ENCODE assay signal across 28 mouse cellular contexts in the genomic region with DNA sequence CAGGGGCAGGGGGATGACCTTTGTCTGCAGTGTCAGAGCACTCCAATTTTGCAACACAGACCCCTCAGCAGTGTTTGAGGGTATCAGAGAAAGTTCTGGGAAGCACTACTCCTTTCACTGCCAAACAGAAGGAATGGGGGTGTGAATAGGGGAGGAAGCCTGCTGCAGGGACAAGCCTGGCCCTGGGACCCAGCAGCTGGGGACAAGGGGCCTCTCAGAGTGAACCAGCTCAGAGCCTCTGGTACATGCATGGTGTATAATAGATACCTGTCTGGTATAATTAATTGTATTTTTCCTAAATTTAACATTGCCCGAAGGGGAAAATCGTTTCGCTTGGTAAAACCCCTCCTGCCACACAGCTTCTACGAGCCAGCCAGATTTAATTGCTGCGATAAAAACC.
DNase-seq lines count a peak whose midpoint lies in the region; ATAC-seq and TF ChIP-seq lines count a peak whose summit lies in the region.
"Had no signal": no experiment of that assay in that cellular context is flagged by ENCODE, and none has a peak within 500 bp of the region (broad histone marks: within the 10 kb centered on the region; RNA-seq: fewer than 3 reads in every experiment).

No protein-coding gene starts in this region.

- no peaks in the 10 kb centered on the region for H3K27me3 ChIP-seq in hindbrain, embryonic 10.5 days (ENCODE audit: insufficient read depth, poor library complexity, severe bottlenecking)
- no peaks in the 10 kb centered on the region for H3K27me3 ChIP-seq in hindbrain, postnatal 0 days (ENCODE audit: insufficient read depth, low read length)
- no peaks in the 10 kb centered on the region for H3K27me3 ChIP-seq in midbrain, embryonic 11.5 days (ENCODE audit: control insufficient read depth, insufficient read depth, low read length)
- no peaks in the 10 kb centered on the region for H3K27me3 ChIP-seq in midbrain, embryonic 16.5 days (ENCODE audit: control insufficient read depth, insufficient read depth, low read depth, low read length)
- H3K27me3 ChIP-seq in embryonic facial prominence, embryonic 15.5 days, result no peaks in the 10 kb centered on the region
- H3K27me3 ChIP-seq in limb, embryonic 14.5 days (ENCODE audit: control insufficient read depth, insufficient read depth, low read length), result no peaks in the 10 kb centered on the region
- no peaks in the 10 kb centered on the region for H3K27me3 ChIP-seq in heart, adult 2 months (ENCODE audit: control insufficient read depth, insufficient read depth, low read length)
- H3K27me3 ChIP-seq: CH12.LX; forebrain, embryonic 13.5 days; heart, embryonic 12.5 days; heart, embryonic 15.5 days had no signal

- H3K36me3 ChIP-seq in hindbrain, embryonic 10.5 days, result no peaks in the 10 kb centered on the region
- no peaks in the 10 kb centered on the region for H3K36me3 ChIP-seq in hindbrain, postnatal 0 days (ENCODE audit: insufficient read depth, low read length)
- no peaks in the 10 kb centered on the region for H3K36me3 ChIP-seq in midbrain, embryonic 11.5 days (ENCODE audit: control insufficient read depth, insufficient read depth, low read length)
- H3K36me3 ChIP-seq in midbrain, embryonic 16.5 days (ENCODE audit: control insufficient read depth, insufficient read depth, low read length), result no peaks in the 10 kb centered on the region
- no peaks in the 10 kb centered on the region for H3K36me3 ChIP-seq in embryonic facial prominence, embryonic 15.5 days
- no peaks in the 10 kb centered on the region for H3K36me3 ChIP-seq in limb, embryonic 14.5 days (ENCODE audit: control insufficient read depth, insufficient read depth, low read length)
- no peaks in the 10 kb centered on the region for H3K36me3 ChIP-seq in heart, adult 2 months (ENCODE audit: control insufficient read depth, insufficient read depth, low read length)
- H3K36me3 ChIP-seq: forebrain, embryonic 10.5 days; G1E; heart, embryonic 12.5 days; heart, embryonic 15.5 days had no signal

- intact Hi-C loops in heart, adult 2 months (cut with DNase I), result no loop called here

- H3K79me2 ChIP-seq in heart, adult 2 months (replicated peaks; ENCODE audit: control insufficient read depth, insufficient read depth, low read length), result no peaks in the 10 kb centered on the region

- H3K4me2 ChIP-seq in hindbrain, postnatal 0 days (ENCODE audit: low read depth, low read length), result no peak overlapping the region
- no peak overlapping the region for H3K4me2 ChIP-seq in midbrain, embryonic 11.5 days
- no peak overlapping the region for H3K4me2 ChIP-seq in midbrain, embryonic 16.5 days (ENCODE audit: low read length)
- H3K4me2 ChIP-seq in embryonic facial prominence, embryonic 15.5 days (replicated peaks), result no peak overlapping the region
- no peak overlapping the region for H3K4me2 ChIP-seq in limb, embryonic 14.5 days (replicated peaks; ENCODE audit: low read depth, low read length, severe bottlenecking)
- H3K4me2 ChIP-seq: forebrain, embryonic 13.5 days; heart, embryonic 12.5 days; heart, embryonic 15.5 days; hindbrain, embryonic 14.5 days had no signal

- DNase-seq in hindbrain, embryonic 10.5 days (ENCODE audit: low spot score), result no peak
- no peak for DNase-seq in hindbrain, postnatal 0 days (ENCODE audit: low spot score)
- peak; percentile 53 for DNase-seq in midbrain, embryonic 11.5 days (ENCODE audit: low spot score, missing footprints)
- peak; percentile 20 for DNase-seq in limb, embryonic 14.5 days (ENCODE audit: low spot score)
- DNase-seq in heart, adult 2 months, result no peak
- DNase-seq: adrenal gland, postnatal 10 days; B cell, adult 2 months; cerebellum, adult 11-12 months; cerebellum, adult 8-10 months; cerebellum, postnatal 10 days; cerebellum, postnatal 36 days; embryo, embryonic 11 days; gastrocnemius, adult 2 months; gastrocnemius, postnatal 14 days; heart, adult 11 months; heart, postnatal 10 days; heart, postnatal 36 days had no signal

- no peak for TF ChIP-seq EP300 in heart, adult 2 months (IDR thresholded peaks at IDR 0.05; ENCODE audit: insufficient read depth, low read depth, low read length)

- no peaks in the 10 kb centered on the region for H3K9me3 ChIP-seq in hindbrain, embryonic 10.5 days
- H3K9me3 ChIP-seq in hindbrain, postnatal 0 days (ENCODE audit: low read length), result no peaks in the 10 kb centered on the region
- no peaks in the 10 kb centered on the region for H3K9me3 ChIP-seq in midbrain, embryonic 11.5 days (ENCODE audit: control insufficient read depth, low read length)
- no peaks in the 10 kb centered on the region for H3K9me3 ChIP-seq in midbrain, embryonic 16.5 days (replicated peaks; ENCODE audit: control insufficient read depth, low read length, poor library complexity, severe bottlenecking)
- no peaks in the 10 kb centered on the region for H3K9me3 ChIP-seq in embryonic facial prominence, embryonic 15.5 days (replicated peaks)
- H3K9me3 ChIP-seq in limb, embryonic 14.5 days (ENCODE audit: control insufficient read depth, low read length), result no peaks in the 10 kb centered on the region
- H3K9me3 ChIP-seq: forebrain, embryonic 10.5 days; forebrain, embryonic 13.5 days; heart, embryonic 12.5 days; heart, embryonic 15.5 days had no signal

- H3K9ac ChIP-seq in hindbrain, postnatal 0 days (replicated peaks; ENCODE audit: low read length), result no peak overlapping the region
- H3K9ac ChIP-seq in midbrain, embryonic 11.5 days (ENCODE audit: low read length), result no peak overlapping the region
- no peak overlapping the region for H3K9ac ChIP-seq in midbrain, embryonic 16.5 days (ENCODE audit: low read depth, low read length)
- H3K9ac ChIP-seq in embryonic facial prominence, embryonic 15.5 days, result no peak overlapping the region
- no peak overlapping the region for H3K9ac ChIP-seq in limb, embryonic 14.5 days (ENCODE audit: low read depth, low read length, severe bottlenecking)
- no peak overlapping the region for H3K9ac ChIP-seq in heart, adult 2 months (ENCODE audit: low read depth, low read length)
- H3K9ac ChIP-seq: forebrain, embryonic 13.5 days; heart, embryonic 12.5 days; heart, embryonic 15.5 days; hindbrain, embryonic 14.5 days had no signal

- WGBS in hindbrain, embryonic 10.5 days, result 89% methylated on average over 5 of the region's 5 CpGs
- 73% methylated on average over 5 of the region's 5 CpGs for WGBS in hindbrain, postnatal 0 days
- WGBS in midbrain, embryonic 11.5 days, result 88% methylated on average over 5 of the region's 5 CpGs
- WGBS in midbrain, embryonic 16.5 days, result 69% methylated on average over 5 of the region's 5 CpGs
- 42% methylated on average over 5 of the region's 5 CpGs for WGBS in embryonic facial prominence, embryonic 15.5 days
- 30% methylated on average over 5 of the region's 5 CpGs for WGBS in limb, embryonic 14.5 days
- 94% methylated on average over 5 of the region's 5 CpGs for WGBS in heart, adult 2 months

- no peak for TF ChIP-seq POLR2A in limb, embryonic 14.5 days (IDR thresholded peaks at IDR 0.05; ENCODE audit: borderline replicate concordance, extremely low read depth, insufficient read depth, insufficient read length)
- no peak for TF ChIP-seq POLR2A in heart, adult 2 months (IDR thresholded peaks at IDR 0.05; ENCODE audit: insufficient read depth, low read depth, low read length)

- H3K4me3 ChIP-seq in hindbrain, embryonic 10.5 days, result no peak overlapping the region
- H3K4me3 ChIP-seq in hindbrain, postnatal 0 days (ENCODE audit: low read length), result no peak overlapping the region
- no peak overlapping the region for H3K4me3 ChIP-seq in midbrain, embryonic 11.5 days (ENCODE audit: low read depth, low read length)
- no peak overlapping the region for H3K4me3 ChIP-seq in midbrain, embryonic 16.5 days (ENCODE audit: low read depth, low read length)
- no peak overlapping the region for H3K4me3 ChIP-seq in embryonic facial prominence, embryonic 15.5 days (replicated peaks)
- H3K4me3 ChIP-seq in limb, embryonic 14.5 days (replicated peaks; ENCODE audit: low read length), result no peak overlapping the region
- H3K4me3 ChIP-seq in heart, adult 2 months, result no peak overlapping the region
- H3K4me3 ChIP-seq: forebrain, embryonic 10.5 days; forebrain, embryonic 13.5 days; gastrocnemius, adult 2 months; heart, embryonic 12.5 days; heart, embryonic 15.5 days had no signal

- no peak for ATAC-seq in hindbrain, postnatal 0 days
- ATAC-seq in midbrain, embryonic 11.5 days (ENCODE audit: low FRiP score), result no peak
- ATAC-seq in midbrain, embryonic 16.5 days, result no peak
- no peak for ATAC-seq in embryonic facial prominence, embryonic 15.5 days (ENCODE audit: insufficient number of reproducible peaks, low FRiP score, low TSS enrichment, low read depth)
- ATAC-seq in limb, embryonic 14.5 days (ENCODE audit: low FRiP score, low read depth), result 0 out of 2 replicates have a peak, but pooled peaks have one; percentile 15
- ATAC-seq: forebrain, embryonic 13.5 days; forebrain, embryonic 16.5 days; Patski had no signal

- 0 out of 2 replicates have a peak overlapping the region, but pooled peaks have one; percentile 1 for H3K27ac ChIP-seq in hindbrain, embryonic 10.5 days
- H3K27ac ChIP-seq in hindbrain, postnatal 0 days, result no peak overlapping the region
- no peak overlapping the region for H3K27ac ChIP-seq in midbrain, embryonic 11.5 days (ENCODE audit: low read depth, low read length)
- H3K27ac ChIP-seq in midbrain, embryonic 16.5 days (ENCODE audit: low read length), result no peak overlapping the region
- 0 out of 2 replicates have a peak overlapping the region, but pooled peaks have one; percentile 9 for H3K27ac ChIP-seq in embryonic facial prominence, embryonic 15.5 days (replicated peaks)
- no peak overlapping the region for H3K27ac ChIP-seq in limb, embryonic 14.5 days (replicated peaks; ENCODE audit: low read depth, low read length)
- no peak overlapping the region for H3K27ac ChIP-seq in heart, adult 2 months
- H3K27ac ChIP-seq: forebrain, embryonic 13.5 days; gastrocnemius, adult 2 months; heart, embryonic 15.5 days; hindbrain, embryonic 14.5 days had no signal

- no peak for TF ChIP-seq CTCF in hindbrain, postnatal 0 days (IDR thresholded peaks at IDR 0.05; ENCODE audit: low read depth)
- no peak for TF ChIP-seq CTCF in heart, adult 2 months (IDR thresholded peaks at IDR 0.05)

- 0 out of 2 replicates have a peak, but pooled peaks cover 3% of the 10 kb centered on the region for H3K4me1 ChIP-seq in hindbrain, embryonic 10.5 days (replicated peaks)
- peaks cover 5% of the 10 kb centered on the region; the same call in 1 of the 2 replicates for H3K4me1 ChIP-seq in hindbrain, postnatal 0 days (ENCODE audit: insufficient read depth, low read length)
- no peaks in the 10 kb centered on the region for H3K4me1 ChIP-seq in midbrain, embryonic 11.5 days (ENCODE audit: control insufficient read depth, insufficient read depth, low read length)
- no peaks in the 10 kb centered on the region for H3K4me1 ChIP-seq in midbrain, embryonic 16.5 days (ENCODE audit: control insufficient read depth, insufficient read depth, low read length)
- H3K4me1 ChIP-seq in embryonic facial prominence, embryonic 15.5 days, result peaks cover 16% of the 10 kb centered on the region; the same call in 1 of the 2 replicates
- H3K4me1 ChIP-seq in limb, embryonic 14.5 days (ENCODE audit: control insufficient read depth, insufficient read depth, low read length), result peaks cover 14% of the 10 kb centered on the region
- no peaks in the 10 kb centered on the region for H3K4me1 ChIP-seq in heart, adult 2 months (ENCODE audit: control insufficient read depth, insufficient read depth, low read length)
- H3K4me1 ChIP-seq: heart, embryonic 12.5 days had no signal

Comparison
In these comparisons a context has a peak if more than half of its experiments do, and no peak if none do; other contexts are left out.
1. H3K27ac ChIP-seq: peak in hindbrain, embryonic 10.5 days (single experiment) and embryonic facial prominence, embryonic 15.5 days (single experiment); none in hindbrain, postnatal 0 days (single experiment), midbrain, embryonic 11.5 days (single experiment), midbrain, embryonic 16.5 days (single experiment), limb, embryonic 14.5 days (single experiment) and heart, adult 2 months (single experiment).
2. DNase-seq: peak in midbrain, embryonic 11.5 days (single experiment) and limb, embryonic 14.5 days (single experiment); none in hindbrain, embryonic 10.5 days (single experiment), hindbrain, postnatal 0 days (single experiment) and heart, adult 2 months (0 of 2).